ENCODE assay signal across 11 mouse cellular contexts in genomic region chr2:52966820-52967460, GRCm38 (mm10).
DNase-seq lines count a peak whose midpoint lies in the region; ATAC-seq and TF ChIP-seq lines count a peak whose summit lies in the region.
"Had no signal": no experiment of that assay in that cellular context is flagged by ENCODE, and none has a peak within 500 bp of the region (broad histone marks: within the 10 kb centered on the region; RNA-seq: fewer than 3 reads in every experiment).

No protein-coding gene starts in this region.

- no peak overlapping the region for H3K4me2 ChIP-seq in hindbrain, postnatal 0 days (ENCODE audit: low read depth, low read length)
- H3K4me2 ChIP-seq in hindbrain, embryonic 14.5 days (replicated peaks): no peak overlapping the region

- H3K4me1 ChIP-seq in hindbrain, postnatal 0 days (ENCODE audit: insufficient read depth, low read length): peaks cover 10% of the 10 kb centered on the region
- H3K4me1 ChIP-seq in hindbrain, embryonic 14.5 days (replicated peaks; ENCODE audit: control insufficient read depth, insufficient read depth, low read length): peaks cover 21% of the 10 kb centered on the region; the same call in 1 of the 2 replicates
- H3K4me1 ChIP-seq in embryonic facial prominence, embryonic 10.5 days: peaks cover 70% of the 10 kb centered on the region
- H3K4me1 ChIP-seq: megakaryocyte, embryonic 14.5 days had no signal

- H3K36me3 ChIP-seq in hindbrain, postnatal 0 days (ENCODE audit: insufficient read depth, low read length): no peaks in the 10 kb centered on the region
- no peaks in the 10 kb centered on the region for H3K36me3 ChIP-seq in hindbrain, embryonic 14.5 days (replicated peaks; ENCODE audit: control insufficient read depth, insufficient read depth)
- no peaks in the 10 kb centered on the region for H3K36me3 ChIP-seq in embryonic facial prominence, embryonic 10.5 days (replicated peaks)

- WGBS in hindbrain, postnatal 0 days: 69% methylated on average over 12 of the region's 12 CpGs
- 69% methylated on average over 12 of the region's 12 CpGs for WGBS in hindbrain, embryonic 14.5 days
- WGBS in embryonic facial prominence, embryonic 10.5 days: 88% methylated on average over 12 of the region's 12 CpGs

- ATAC-seq in hindbrain, postnatal 0 days: peak; percentile 34; the same call in 1 of the 2 replicates
- no peak for ATAC-seq in hindbrain, embryonic 14.5 days (ENCODE audit: low FRiP score)

- no peak overlapping the region for H3K27ac ChIP-seq in hindbrain, postnatal 0 days
- H3K27ac ChIP-seq in hindbrain, embryonic 14.5 days: no peak overlapping the region
- peak overlapping the region; percentile 51; the same call in 1 of the 2 replicates for H3K27ac ChIP-seq in embryonic facial prominence, embryonic 10.5 days (replicated peaks)
- H3K27ac ChIP-seq: liver, embryonic 14.5 days; stomach, postnatal 0 days had no signal

- H3K9ac ChIP-seq in hindbrain, postnatal 0 days (replicated peaks; ENCODE audit: low read length): no peak overlapping the region
- no peak overlapping the region for H3K9ac ChIP-seq in hindbrain, embryonic 14.5 days
- H3K9ac ChIP-seq: liver, embryonic 14.5 days had no signal

- H3K4me3 ChIP-seq in hindbrain, postnatal 0 days (ENCODE audit: low read length): no peak overlapping the region
- H3K4me3 ChIP-seq in hindbrain, embryonic 14.5 days (replicated peaks; ENCODE audit: low read length): no peak overlapping the region
- H3K4me3 ChIP-seq in embryonic facial prominence, embryonic 10.5 days: no peak overlapping the region
- H3K4me3 ChIP-seq: megakaryocyte, embryonic 14.5 days had no signal

- H3K27me3 ChIP-seq in hindbrain, postnatal 0 days (ENCODE audit: insufficient read depth, low read length): no peaks in the 10 kb centered on the region
- H3K27me3 ChIP-seq in hindbrain, embryonic 14.5 days (ENCODE audit: control insufficient read depth, insufficient read depth, low read length): no peaks in the 10 kb centered on the region
- no peaks in the 10 kb centered on the region for H3K27me3 ChIP-seq in embryonic facial prominence, embryonic 10.5 days (replicated peaks; ENCODE audit: low read depth, poor library complexity, severe bottlenecking)

- TF ChIP-seq CTCF in hindbrain, postnatal 0 days (IDR thresholded peaks at IDR 0.05; ENCODE audit: low read depth): no peak

- no peak for DNase-seq in hindbrain, postnatal 0 days (ENCODE audit: low spot score)
- DNase-seq in hindbrain, embryonic 14.5 days (ENCODE audit: low spot score): no peak
- peak; percentile 85 for DNase-seq in A20 (ENCODE audit: low read depth, low spot score)
- DNase-seq in cerebellum, adult 11-12 months: peak; percentile 80
- no peak for DNase-seq in embryonic facial prominence, embryonic 10.5 days (ENCODE audit: low spot score)
- DNase-seq in right cerebral cortex, postnatal 14 days: no peak
- DNase-seq in thymus, adult 18-20 months: no peak
- DNase-seq in T-cell, adult 2 months (ENCODE audit: low spot score): no peak

- H3K9me3 ChIP-seq in hindbrain, postnatal 0 days (ENCODE audit: low read length): no peaks in the 10 kb centered on the region
- H3K9me3 ChIP-seq in hindbrain, embryonic 14.5 days (ENCODE audit: control insufficient read depth, low read length): no peaks in the 10 kb centered on the region
- H3K9me3 ChIP-seq in embryonic facial prominence, embryonic 10.5 days: no peaks in the 10 kb centered on the region
- H3K9me3 ChIP-seq: megakaryocyte, embryonic 14.5 days had no signal

Comparison
In these comparisons a context has a peak if more than half of its experiments do, and no peak if none do; other contexts are left out.
1. DNase-seq: peak in A20 (single experiment) and cerebellum, adult 11-12 months (single experiment); none in hindbrain, postnatal 0 days (single experiment), hindbrain, embryonic 14.5 days (single experiment), embryonic facial prominence, embryonic 10.5 days (single experiment), right cerebral cortex, postnatal 14 days (single experiment), thymus, adult 18-20 months (0 of 2) and T-cell, adult 2 months (single experiment).